Mouse (Mus musculus): Measurements from ENCODE around the gene Srgap1.

The Srgap1 gene

GRCm38 (mm10) chr10:121873063-121873489 is 174.0 kb downstream of the Srgap1 start:
- no peak for DNase-seq

DNA sequence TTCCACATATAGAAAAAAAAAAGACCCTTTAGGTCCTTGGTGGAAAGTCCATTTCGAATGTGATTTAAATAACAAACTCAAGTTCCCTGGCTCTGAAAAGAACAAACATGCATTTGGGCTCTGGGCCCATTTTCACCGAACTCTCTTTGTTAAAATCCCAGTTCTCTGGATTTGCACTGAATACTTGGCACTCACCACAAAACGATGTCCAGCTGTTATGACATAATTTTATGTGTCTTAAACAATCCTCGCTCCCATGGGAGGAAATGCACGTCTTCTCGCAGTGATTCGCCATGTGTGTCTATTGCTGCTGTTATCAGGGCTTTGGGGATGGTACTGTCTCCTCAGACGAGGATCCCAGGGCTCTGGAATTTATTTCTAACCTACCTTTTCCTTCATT is 177.2 kb downstream of the Srgap1 start:
- no peak for DNase-seq

- DNase-seq = no peak
Observed at GRCm38 (mm10) chr10:121868255-121868654, 178.9 kb downstream of the Srgap1 start.

GRCm38 (mm10) chr10:121865503-121866239 is 181.4 kb downstream of the Srgap1 start:
- DNase-seq = no peak

DNA sequence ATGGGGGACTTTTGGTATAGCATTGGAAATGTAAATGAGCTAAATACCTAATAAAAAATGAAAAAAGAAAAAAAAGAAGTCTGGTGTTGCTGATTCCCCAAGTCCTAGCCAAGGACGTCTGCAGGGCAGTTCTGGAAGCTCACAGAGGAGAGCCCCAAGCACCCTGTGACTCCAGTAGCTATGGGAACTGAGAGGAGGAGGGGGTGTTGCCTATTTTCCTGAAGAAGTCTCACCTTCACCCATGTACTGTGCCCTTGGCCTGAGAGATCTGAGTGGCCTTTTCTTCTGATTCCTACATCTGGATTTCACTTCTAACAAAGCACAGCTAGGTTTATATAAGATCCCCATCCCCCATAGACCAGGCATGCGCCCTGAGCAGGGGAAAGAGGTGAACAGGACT is 186.2 kb downstream of the Srgap1 start:
- DNase-seq = no peak

GRCm38 (mm10) chr10:121859803-121860571 is 187.1 kb downstream of the Srgap1 start:
- no peak for DNase-seq

DNA sequence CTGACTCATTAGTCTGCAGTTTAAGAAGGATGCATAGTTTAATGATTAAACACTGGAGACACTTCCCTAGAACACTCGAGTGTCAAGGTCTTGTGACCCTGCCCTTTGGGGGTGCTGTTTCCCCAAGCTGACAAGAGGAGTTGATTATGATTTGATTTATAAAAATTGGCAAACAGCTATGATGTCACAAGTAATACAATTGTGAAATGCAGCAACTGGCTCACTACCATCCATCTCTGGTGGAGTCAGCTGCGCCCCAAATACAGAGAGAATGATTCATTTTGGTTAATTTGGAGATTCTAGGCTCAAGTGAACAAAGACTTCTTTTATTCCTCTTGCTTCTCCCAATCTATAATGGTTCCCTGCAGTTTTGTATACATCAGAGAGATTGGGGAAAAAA is 188.2 kb downstream of the Srgap1 start:
- no peak for DNase-seq

DNA sequence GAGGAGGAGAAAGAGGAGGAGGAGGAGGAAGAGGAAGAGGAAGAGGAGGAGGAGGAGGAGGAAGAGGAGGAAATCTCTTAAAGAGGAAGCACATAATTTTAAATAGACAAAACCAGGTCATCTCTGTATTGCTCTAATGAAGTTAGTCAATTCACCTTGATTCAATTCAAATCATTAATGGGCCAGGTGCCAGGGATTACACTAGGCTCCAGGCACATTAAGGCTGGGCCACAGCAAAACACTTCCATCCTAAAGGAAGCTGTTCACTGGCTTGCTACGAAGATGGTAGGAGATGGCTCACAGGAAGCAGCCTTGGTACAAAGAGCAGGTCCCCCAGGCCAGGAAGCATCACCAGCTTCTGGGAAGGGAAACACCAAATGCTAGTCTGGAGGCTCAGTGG is 189.0 kb downstream of the Srgap1 start:
- DNase-seq = no peak

DNA sequence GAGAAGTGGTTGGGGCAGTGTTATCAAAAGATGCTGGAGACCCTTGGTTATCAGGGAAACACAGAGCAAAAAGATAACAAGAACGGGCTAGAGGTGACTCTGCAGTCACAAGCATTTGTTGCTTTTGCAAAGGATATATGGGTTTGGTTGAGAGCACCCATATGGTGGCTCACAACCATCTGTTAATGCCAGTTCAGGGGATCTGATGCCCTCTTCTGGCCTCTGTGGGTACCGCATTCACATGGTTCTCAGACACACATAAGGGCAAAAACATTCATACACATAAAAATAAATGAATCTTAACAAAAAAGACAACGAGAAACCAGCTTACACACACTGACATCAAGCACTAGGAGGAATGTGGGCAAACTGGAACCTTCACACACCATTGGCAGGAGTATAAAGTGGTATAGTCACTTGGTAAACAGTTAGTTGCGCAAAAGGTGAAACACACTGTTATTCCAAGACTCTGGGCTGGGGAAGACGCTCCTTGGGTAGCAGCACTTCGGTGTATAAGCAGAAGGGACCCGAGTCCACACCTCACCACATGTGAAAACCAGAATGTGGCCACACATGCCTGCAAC is 191.2 kb downstream of the Srgap1 start:
- peak; percentile 22 for DNase-seq

DNA sequence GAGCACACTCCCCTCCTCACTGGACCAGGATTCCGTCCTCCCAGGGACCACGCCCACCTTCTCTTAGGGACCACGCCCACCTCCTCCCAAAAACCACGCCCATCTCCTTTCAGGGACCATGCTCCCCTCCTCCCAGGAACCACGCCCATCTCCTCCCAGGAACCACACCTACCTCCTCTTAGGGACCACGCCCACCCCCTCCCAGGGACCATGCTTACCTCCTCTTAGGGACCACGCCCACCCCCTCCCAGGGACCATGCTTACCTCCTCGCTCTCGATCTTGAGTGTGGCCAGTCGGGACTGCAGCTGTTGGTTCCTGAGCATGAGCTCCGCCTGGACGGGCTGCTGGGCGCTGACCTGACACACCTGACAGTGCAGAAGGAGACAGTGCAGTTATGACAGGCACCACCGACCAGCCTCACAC is 193.7 kb downstream of the Srgap1 start:
- DNase-seq = no peak

GRCm38 (mm10) chr10:121849496-121849895 is 197.6 kb downstream of the Srgap1 start:
- DNase-seq = no peak

- no peak for DNase-seq
Observed at GRCm38 (mm10) chr10:121845677-121846076, 201.4 kb downstream of the Srgap1 start.

GRCm38 (mm10) chr10:121837166-121837898 is 209.8 kb downstream of the Srgap1 start:
- no peak for DNase-seq

DNA sequence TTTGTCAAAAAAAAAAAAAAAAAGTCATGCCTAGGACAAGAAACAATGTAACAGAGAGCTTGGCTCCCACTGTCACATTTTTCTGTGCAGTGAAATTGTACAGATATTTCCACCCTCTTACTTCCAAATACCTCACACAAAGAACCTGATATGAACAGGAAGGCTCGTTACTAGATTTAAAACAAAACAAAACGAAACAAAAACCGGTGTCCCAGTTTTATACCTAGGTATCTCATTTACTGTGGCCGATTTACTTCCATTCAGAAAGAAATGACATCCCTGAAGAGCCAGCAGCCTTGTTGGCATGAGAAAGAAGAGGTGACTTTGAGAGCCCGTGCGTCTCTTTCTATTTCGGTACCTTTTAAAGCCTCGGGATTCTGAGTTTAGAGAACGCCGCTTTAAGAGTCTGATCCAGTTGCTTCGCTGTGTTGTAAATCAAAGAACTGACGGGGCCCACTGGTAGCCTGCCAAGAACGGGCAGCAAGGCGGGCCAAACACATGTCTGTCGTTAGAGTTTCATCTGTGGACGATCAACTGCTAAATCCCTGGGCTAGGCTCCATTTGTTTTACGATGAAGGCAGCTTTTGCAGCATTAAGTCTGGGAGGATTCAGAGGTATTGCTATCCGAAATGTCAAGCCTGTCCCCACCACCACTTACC is 210.5 kb downstream of the Srgap1 start:
- DNase-seq = peak in 1 of 2 experiments; percentile 6

DNA sequence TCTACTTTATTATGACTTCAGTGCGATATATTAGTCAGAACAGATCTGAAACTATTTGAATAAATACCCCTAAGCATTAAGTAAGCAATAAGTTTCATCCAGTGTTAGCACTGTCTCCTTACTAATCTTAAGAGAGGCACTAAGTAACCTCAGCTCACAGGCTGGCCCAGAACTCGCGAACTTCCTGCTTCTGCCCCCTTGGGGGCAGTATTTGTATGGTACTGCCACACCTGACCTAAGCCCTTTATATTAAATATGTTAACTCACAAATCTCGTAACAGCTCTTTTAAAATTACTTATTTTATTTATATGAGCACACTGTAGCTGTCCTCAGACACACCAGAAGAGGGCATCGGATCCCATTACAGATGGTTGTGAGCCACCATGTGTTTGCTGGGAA is 213.7 kb downstream of the Srgap1 start:
- no peak for DNase-seq

GRCm38 (mm10) chr10:121830335-121831307 is 216.5 kb downstream of the Srgap1 start:
- DNase-seq = no peak

DNA sequence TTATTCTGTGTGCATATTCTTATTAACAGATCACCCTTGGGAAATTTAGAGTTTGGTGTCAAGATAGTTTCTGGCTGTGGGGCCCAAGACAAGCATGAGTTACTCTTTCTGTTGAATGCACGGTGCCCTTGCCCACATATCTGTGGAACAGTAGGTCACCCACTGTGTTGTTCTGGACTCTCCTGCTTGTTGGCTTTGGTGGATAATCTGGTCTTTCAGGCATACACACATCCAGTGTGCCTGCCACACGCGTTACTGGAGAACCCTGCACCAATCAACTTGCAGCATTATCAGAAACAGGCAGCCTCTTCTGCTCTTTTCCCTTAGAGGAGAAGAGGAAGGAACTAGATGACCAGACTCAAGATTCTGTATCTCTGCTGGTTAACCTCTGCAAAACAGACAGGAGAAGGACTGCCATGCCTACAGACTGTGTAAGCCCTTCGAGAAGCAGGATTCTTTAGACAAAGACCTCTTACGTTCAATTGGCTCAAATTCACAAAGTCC is 217.3 kb downstream of the Srgap1 start:
- no peak for DNase-seq

DNA sequence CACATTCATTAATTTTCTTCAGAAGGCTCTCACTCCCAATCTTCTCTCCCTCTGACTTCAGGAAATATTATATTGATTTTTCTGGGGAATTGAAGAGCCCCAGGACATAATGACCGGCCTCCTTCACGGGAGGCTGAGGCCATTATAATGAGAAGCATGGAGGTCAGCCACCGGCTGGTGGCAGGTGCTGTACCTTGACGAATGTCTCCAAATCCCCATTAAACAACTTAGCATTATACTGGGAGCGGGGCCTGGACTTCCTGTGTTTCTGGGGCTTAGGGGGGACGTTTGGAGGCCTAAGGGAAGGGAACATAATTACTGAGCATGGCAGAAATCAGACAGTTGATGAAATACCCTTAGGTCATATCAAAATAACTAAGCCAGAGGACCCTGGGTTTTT is 218.1 kb downstream of the Srgap1 start:
- DNase-seq = no peak

DNA sequence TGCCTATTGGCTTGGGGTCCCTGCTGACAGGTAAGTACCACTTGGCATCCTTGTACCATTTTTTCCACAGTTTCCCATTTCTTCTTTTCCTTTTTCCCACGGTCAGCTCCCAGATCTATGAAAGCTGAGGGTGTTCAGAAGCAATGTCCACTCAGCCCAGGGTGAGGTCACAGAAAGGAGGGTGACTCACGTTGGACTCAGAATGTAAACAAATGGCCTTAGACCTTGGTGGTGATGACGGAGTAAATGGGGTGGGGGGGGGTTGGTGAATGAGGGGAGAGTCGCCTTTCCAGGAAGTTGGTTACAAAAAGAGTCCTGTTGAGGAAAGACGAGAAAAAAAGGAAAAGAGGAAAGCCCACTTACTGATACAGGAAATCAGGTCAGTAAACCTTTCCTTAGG is 224.4 kb downstream of the Srgap1 start:
- no peak for DNase-seq

- no peak for DNase-seq
Observed at GRCm38 (mm10) chr10:121820846-121821245, 226.3 kb downstream of the Srgap1 start.

GRCm38 (mm10) chr10:121817983-121818382 is 229.1 kb downstream of the Srgap1 start:
- DNase-seq = no peak
